Mouse (Mus musculus) liver, embryonic 14.5 days (tissue): ENCODE results near the gene Lrrc25.

Experiments
- CTCF ChIP-seq: IDR thresholded peaks from 2 replicates; pipeline ENCODE4 v1.5.1; 2016; ENCODE audit warnings: antibody characterized with exemption, low read depth, control low read depth
- EP300 ChIP-seq: IDR thresholded peaks from 2 replicates; pipeline ENCODE4 v1.6.1; 2016; ENCODE audit warnings: antibody characterized with exemption, low read depth

GRCm38 (mm10) chr8:70643019-70643418 lies 27.1 kb downstream of the Lrrc25 start:
- TF ChIP-seq CTCF: no peak
- TF ChIP-seq EP300: no peak
